8 mouse cellular contexts compared by ENCODE assay signal in the genomic region with DNA sequence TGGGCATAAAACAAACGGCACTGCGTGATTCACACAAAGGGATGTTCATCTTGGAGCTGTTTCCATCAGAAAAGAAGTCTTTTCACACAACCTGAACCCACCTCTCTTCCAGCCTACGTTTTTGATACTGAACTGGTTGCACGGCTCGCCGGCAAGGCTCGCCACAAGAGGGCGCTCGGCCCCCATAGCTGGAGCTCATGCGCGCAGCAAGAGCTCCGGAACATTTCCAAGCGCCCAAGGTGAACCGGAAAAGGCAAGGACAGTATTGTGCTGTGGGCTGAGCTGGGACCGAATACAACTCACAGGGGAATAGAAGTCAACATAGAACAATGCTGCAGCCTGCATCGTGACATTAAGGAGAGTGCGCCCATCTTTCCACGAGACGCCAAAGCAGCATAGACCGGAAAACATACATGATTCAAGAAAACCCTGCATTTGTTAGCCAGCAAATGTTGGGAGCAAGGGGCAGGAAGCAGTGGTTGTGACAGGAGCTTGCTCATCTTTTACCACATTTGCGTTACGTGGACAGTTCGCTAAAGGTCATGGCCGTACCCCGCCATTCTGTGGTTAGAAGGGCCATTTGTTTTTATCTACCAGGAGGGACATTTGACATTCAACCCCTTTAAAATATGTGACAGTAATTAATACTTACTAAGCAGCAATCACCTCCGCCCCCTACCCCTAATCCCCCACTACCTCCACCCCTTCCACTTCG. TPM values are rescaled to one million over a fixed set of nuclear protein-coding genes. Genes with fewer than 3 reads are reported as not detected.
DNase-seq lines count a peak whose midpoint lies in the region; ATAC-seq and TF ChIP-seq lines count a peak whose summit lies in the region.

No protein-coding gene starts in this region.

- TF ChIP-seq POLR2A in bone marrow, adult 2 months (IDR thresholded peaks at IDR 0.05; ENCODE audit: borderline replicate concordance, control insufficient read depth, low read depth, low read length): no peak

- H3K4me3 ChIP-seq in bone marrow, adult 2 months (replicated peaks; ENCODE audit: control insufficient read depth, low read depth, low read length): no peak overlapping the region
- peak overlapping the region; percentile 30 for H3K4me3 ChIP-seq in embryonic facial prominence, embryonic 14.5 days (ENCODE audit: low read depth, low read length)
- H3K4me3 ChIP-seq in limb, embryonic 13.5 days: peak overlapping the region; percentile 36
- H3K4me3 ChIP-seq in midbrain, embryonic 16.5 days (ENCODE audit: low read depth, low read length): peak overlapping the region; percentile 16

- peak; percentile 77 for TF ChIP-seq CTCF in bone marrow, adult 2 months (IDR thresholded peaks at IDR 0.05; ENCODE audit: control insufficient read depth, insufficient read depth, low read length)

- WGBS in bone marrow, adult 2 months: 7% methylated on average over 27 of the region's 27 CpGs
- 8% methylated on average over 27 of the region's 27 CpGs for WGBS in embryonic facial prominence, embryonic 14.5 days
- 6% methylated on average over 27 of the region's 27 CpGs for WGBS in limb, embryonic 13.5 days
- 10% methylated on average over 27 of the region's 27 CpGs for WGBS in midbrain, embryonic 16.5 days

- H3K36me3 ChIP-seq in embryonic facial prominence, embryonic 14.5 days (ENCODE audit: control insufficient read depth, insufficient read depth, low read length): no peaks in the 10 kb centered on the region
- no peaks in the 10 kb centered on the region for H3K36me3 ChIP-seq in limb, embryonic 13.5 days
- H3K36me3 ChIP-seq in midbrain, embryonic 16.5 days (ENCODE audit: control insufficient read depth, insufficient read depth, low read length): no peaks in the 10 kb centered on the region

- peak; percentile 87 for ATAC-seq in embryonic facial prominence, embryonic 14.5 days (ENCODE audit: low read depth)
- peak; percentile 51; the same call in 1 of the 2 replicates for ATAC-seq in limb, embryonic 13.5 days (ENCODE audit: low FRiP score, low read depth)
- peak; percentile 87 for ATAC-seq in midbrain, embryonic 16.5 days

- DNase-seq in 3134 (ENCODE audit: extremely low read depth, insufficient read length, low spot score): peak; percentile 74
- peak; percentile 91 for DNase-seq in embryonic facial prominence, embryonic 14.5 days (ENCODE audit: low spot score)
- peak; percentile 56 to 78 for DNase-seq in heart, adult 9 months (ENCODE audit: low spot score in 2 of 2)
- DNase-seq in kidney, adult 9 months: peak; percentile 87
- DNase-seq in spleen, postnatal 4 days (ENCODE audit: low spot score in 2 of 2): peak; percentile 57 to 86

- peak overlapping the region; percentile 54; the same call in 1 of the 2 replicates for H3K9ac ChIP-seq in embryonic facial prominence, embryonic 14.5 days (ENCODE audit: low read depth, low read length)
- H3K9ac ChIP-seq in limb, embryonic 13.5 days: peak overlapping the region; percentile 48; the same call in 1 of the 2 replicates
- peak overlapping the region; percentile 55; the same call in 1 of the 2 replicates for H3K9ac ChIP-seq in midbrain, embryonic 16.5 days (ENCODE audit: low read depth, low read length)

- H3K9me3 ChIP-seq in embryonic facial prominence, embryonic 14.5 days (ENCODE audit: control insufficient read depth, low read length): no peaks in the 10 kb centered on the region
- H3K9me3 ChIP-seq in limb, embryonic 13.5 days: no peaks in the 10 kb centered on the region
- no peaks in the 10 kb centered on the region for H3K9me3 ChIP-seq in midbrain, embryonic 16.5 days (replicated peaks; ENCODE audit: control insufficient read depth, low read length, poor library complexity, severe bottlenecking)

- no peak overlapping the region for H3K27ac ChIP-seq in bone marrow, adult 2 months (ENCODE audit: control insufficient read depth, insufficient read depth, low read depth, low read length, poor library complexity)
- H3K27ac ChIP-seq in embryonic facial prominence, embryonic 14.5 days (replicated peaks; ENCODE audit: low read depth, low read length): no peak overlapping the region
- no peak overlapping the region for H3K27ac ChIP-seq in limb, embryonic 13.5 days
- no peak overlapping the region for H3K27ac ChIP-seq in midbrain, embryonic 16.5 days (ENCODE audit: low read length)

- peak overlapping the region; percentile 66 for H3K4me2 ChIP-seq in embryonic facial prominence, embryonic 14.5 days (ENCODE audit: low read depth, low read length)
- peak overlapping the region; percentile 67 for H3K4me2 ChIP-seq in limb, embryonic 13.5 days (replicated peaks)
- peak overlapping the region; percentile 58 for H3K4me2 ChIP-seq in midbrain, embryonic 16.5 days (ENCODE audit: low read length)

- no peaks in the 10 kb centered on the region for H3K4me1 ChIP-seq in bone marrow, adult 2 months (ENCODE audit: control insufficient read depth, insufficient read depth, low read length)
- 0 out of 2 replicates have a peak, but pooled peaks cover 3% of the 10 kb centered on the region for H3K4me1 ChIP-seq in embryonic facial prominence, embryonic 14.5 days (ENCODE audit: control insufficient read depth, insufficient read depth, low read length)
- 0 out of 2 replicates have a peak, but pooled peaks cover 2% of the 10 kb centered on the region for H3K4me1 ChIP-seq in limb, embryonic 13.5 days
- H3K4me1 ChIP-seq in midbrain, embryonic 16.5 days (ENCODE audit: control insufficient read depth, insufficient read depth, low read length): peaks cover 5% of the 10 kb centered on the region; the same call in 1 of the 2 replicates

- no peaks in the 10 kb centered on the region for H3K27me3 ChIP-seq in embryonic facial prominence, embryonic 14.5 days (replicated peaks; ENCODE audit: control insufficient read depth, insufficient read depth, low read length)
- H3K27me3 ChIP-seq in limb, embryonic 13.5 days: peaks cover 3% of the 10 kb centered on the region; the same call in 1 of the 2 replicates
- no peaks in the 10 kb centered on the region; the same call in 1 of the 2 replicates for H3K27me3 ChIP-seq in midbrain, embryonic 16.5 days (ENCODE audit: control insufficient read depth, insufficient read depth, low read depth, low read length)

RNA-seq across cellular contexts. Expression of gene Gm45623, which starts 53.3 kb away (rescaled TPM):
- polyA plus RNA-seq in bone marrow, adult 2 months (2011; ENCODE audit: insufficient read depth, insufficient read length, low replicate concordance, missing spikeins): not detected in 2 replicates
- 0.49 and 0.79 TPM in 2 replicates for polyA plus RNA-seq in embryonic facial prominence, embryonic 14.5 days (2014; fragmentation: Nextera tagmentation; extraction: Ambion mirVana)
- 0.10 and 0.26 TPM in 2 replicates for polyA plus RNA-seq in limb, embryonic 13.5 days (2015; fragmentation: Nextera tagmentation; extraction: Ambion mirVana)
- 3.0 and 4.5 TPM in 2 replicates for polyA plus RNA-seq in midbrain, embryonic 16.5 days (2015; fragmentation: Nextera tagmentation; extraction: Ambion mirVana)
